Mouse (Mus musculus): ENCODE results near the gene Rrm2.
"Not testable (repeated sequence)": the region's sequence is repeated elsewhere in the genome, so short reads cannot be mapped to it uniquely, and the experiment has no call there.

Rrm2 gene

GRCm38 (mm10) chr12:24703013-24703412 is 5.0 kb upstream of the Rrm2 start:
- in situ Hi-C loops (cut with MseI, MboI): no loop called here

- in situ Hi-C loops (cut with MseI, MboI): no loop called here
These were observed 2.4 kb upstream of the Rrm2 start for GRCm38 (mm10) chr12:24705502-24706263.

- in situ Hi-C loops (cut with MseI, MboI): no loop called here
These were observed 1.1 kb upstream of the Rrm2 start for GRCm38 (mm10) chr12:24706764-24707479.

GRCm38 (mm10) chr12:24707480-24707802 is 600 bp upstream of the Rrm2 start:
- in situ Hi-C loops (cut with MseI, MboI): no loop called here

- in situ Hi-C loops (cut with MseI, MboI): no loop called here
These were observed 780 bp downstream of the Rrm2 start for GRCm38 (mm10) chr12:24708824-24709218.

GRCm38 (mm10) chr12:24709409-24709808 is 1.4 kb downstream of the Rrm2 start:
- in situ Hi-C loops (cut with MseI, MboI): no loop called here

GRCm38 (mm10) chr12:24709831-24710508 is 1.9 kb downstream of the Rrm2 start:
- in situ Hi-C loops (cut with MseI, MboI): no loop called here

- in situ Hi-C loops (cut with MseI, MboI): no loop called here
These were observed 2.6 kb downstream of the Rrm2 start for GRCm38 (mm10) chr12:24710672-24711071.

GRCm38 (mm10) chr12:24712396-24712795 is 4.4 kb downstream of the Rrm2 start:
- in situ Hi-C loops (cut with MseI, MboI): no loop called here

GRCm38 (mm10) chr12:24714579-24715255 is 6.7 kb downstream of the Rrm2 start:
- in situ Hi-C loops (cut with MseI, MboI): loop anchor here (5.0 kb wide), 1 partner anchor 238 kb away; no protein-coding TSS in a partner anchor

- in situ Hi-C loops (cut with MseI, MboI): loop anchor here (5.0 kb wide), 1 partner anchor 237 kb away; no protein-coding TSS in a partner anchor
These were observed 7.3 kb downstream of the Rrm2 start for GRCm38 (mm10) chr12:24715268-24715896.

GRCm38 (mm10) chr12:24716721-24717301 is 8.8 kb downstream of the Rrm2 start:
- in situ Hi-C loops (cut with MseI, MboI): loop anchor here (5.0 kb wide), 1 partner anchor 235 kb away; no protein-coding TSS in a partner anchor

GRCm38 (mm10) chr12:24723434-24723833 is 15.4 kb downstream of the Rrm2 start:
- in situ Hi-C loops (cut with MseI, MboI): no loop called here

GRCm38 (mm10) chr12:24723859-24724258 is 15.8 kb downstream of the Rrm2 start:
- in situ Hi-C loops (cut with MseI, MboI): no loop called here

GRCm38 (mm10) chr12:24724369-24724768 is 16.3 kb downstream of the Rrm2 start:
- in situ Hi-C loops (cut with MseI, MboI): no loop called here

- in situ Hi-C loops (cut with MseI, MboI): no loop called here
These were observed 26.9 kb downstream of the Rrm2 start for GRCm38 (mm10) chr12:24734828-24735394.

- in situ Hi-C loops (cut with MseI, MboI): no loop called here
These were observed 28.9 kb downstream of the Rrm2 start for GRCm38 (mm10) chr12:24736956-24737355.

- in situ Hi-C loops (cut with MseI, MboI): no loop called here
These were observed 31.9 kb downstream of the Rrm2 start for GRCm38 (mm10) chr12:24739963-24740362.

GRCm38 (mm10) chr12:24741535-24741934 is 33.5 kb downstream of the Rrm2 start:
- in situ Hi-C loops (cut with MseI, MboI): not testable (repeated sequence)

- in situ Hi-C loops (cut with MseI, MboI): no loop called here
These were observed 36.3 kb downstream of the Rrm2 start for GRCm38 (mm10) chr12:24744309-24744708.

Measured in mouse trophoblast stem cell (cell line).